Mouse (Mus musculus): Measurements from ENCODE around the gene Adcy1. TPM values are rescaled to one million over a fixed set of nuclear protein-coding genes. Genes with fewer than 3 reads are reported as not detected.

The Adcy1 gene
- polyA plus RNA-seq, 1 experiment from 2014 or later = 0.65 TPM

DNA sequence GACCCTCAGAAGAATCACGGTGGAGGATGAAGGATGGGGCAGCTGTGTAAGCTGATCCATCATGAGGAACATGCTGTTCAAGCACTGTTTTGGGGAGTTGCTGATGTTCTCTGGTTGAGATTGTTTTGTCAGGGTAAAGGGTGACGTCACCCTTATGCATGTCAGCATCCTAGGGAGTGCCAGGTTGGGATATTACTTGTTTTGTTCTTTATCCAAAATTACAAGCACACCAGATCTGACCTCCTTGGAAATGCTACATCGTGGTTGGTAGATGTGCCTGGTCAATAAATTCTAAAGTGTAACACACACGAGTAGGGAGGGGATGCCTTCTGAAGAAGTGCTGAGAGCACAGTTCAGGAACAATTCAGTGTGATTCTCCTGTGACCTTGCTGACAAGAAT is 93.1 kb downstream of the Adcy1 start:
- Histone ChIP-seq H3K27ac (ENCODE audit: low read length) (no peak overlapping the region), H3K4me2 (ENCODE audit: low read depth, low read length) (no peak overlapping the region), H3K27me3 (ENCODE audit: control insufficient read depth, insufficient read depth, low read depth, low read length) (no peaks in the 10 kb centered on the region), H3K9me3 (ENCODE audit: control insufficient read depth, low read length) (no peaks in the 10 kb centered on the region), H3K4me1 (replicated peaks; ENCODE audit: control insufficient read depth, insufficient read depth, low read length) (peaks cover 13% of the 10 kb centered on the region), H3K36me3 (ENCODE audit: control insufficient read depth, insufficient read depth, low read length) (no peaks in the 10 kb centered on the region), H3K9ac (ENCODE audit: low read length) (no peak overlapping the region), H3K4me3 (ENCODE audit: low read length) (no peak overlapping the region)
- 35% methylated on average over 4 of the region's 4 CpGs for WGBS
- no peak for ATAC-seq (ENCODE audit: low read depth)

DNA sequence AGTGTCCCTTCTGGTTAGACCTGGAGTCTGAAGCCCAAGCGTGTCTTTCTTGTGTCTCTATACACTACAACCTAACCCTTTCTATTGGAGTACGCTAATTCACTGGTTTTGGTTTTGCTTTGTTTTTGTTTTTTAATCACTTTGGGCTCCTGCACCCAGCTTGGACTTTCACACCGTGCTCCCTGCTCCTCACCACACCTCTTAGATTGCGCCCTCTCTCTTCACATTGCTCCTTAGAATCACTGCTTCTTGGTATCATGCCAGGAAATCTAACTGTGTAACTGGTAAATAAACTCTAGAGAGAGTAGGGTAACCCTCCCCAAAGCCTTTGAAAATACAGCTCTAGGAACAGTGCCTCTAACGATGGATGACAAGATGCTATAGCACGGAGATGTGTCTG is 94.9 kb downstream of the Adcy1 start:
- H3K4me3 ChIP-seq (ENCODE audit: low read length) = no peak overlapping the region
- no peak overlapping the region for H3K27ac ChIP-seq (ENCODE audit: low read length)
- H3K27me3 ChIP-seq (ENCODE audit: control insufficient read depth, insufficient read depth, low read depth, low read length) = no peaks in the 10 kb centered on the region
- H3K4me1 ChIP-seq (replicated peaks; ENCODE audit: control insufficient read depth, insufficient read depth, low read length) = peaks cover 13% of the 10 kb centered on the region
- no peak for ATAC-seq (ENCODE audit: low read depth)
- no peaks in the 10 kb centered on the region for H3K36me3 ChIP-seq (ENCODE audit: control insufficient read depth, insufficient read depth, low read length)
- H3K9ac ChIP-seq (ENCODE audit: low read length) = no peak overlapping the region
- no peaks in the 10 kb centered on the region for H3K9me3 ChIP-seq (ENCODE audit: control insufficient read depth, low read length)
- H3K4me2 ChIP-seq (ENCODE audit: low read depth, low read length) = no peak overlapping the region
- WGBS = 65% methylated on average over 6 of the region's 6 CpGs

DNA sequence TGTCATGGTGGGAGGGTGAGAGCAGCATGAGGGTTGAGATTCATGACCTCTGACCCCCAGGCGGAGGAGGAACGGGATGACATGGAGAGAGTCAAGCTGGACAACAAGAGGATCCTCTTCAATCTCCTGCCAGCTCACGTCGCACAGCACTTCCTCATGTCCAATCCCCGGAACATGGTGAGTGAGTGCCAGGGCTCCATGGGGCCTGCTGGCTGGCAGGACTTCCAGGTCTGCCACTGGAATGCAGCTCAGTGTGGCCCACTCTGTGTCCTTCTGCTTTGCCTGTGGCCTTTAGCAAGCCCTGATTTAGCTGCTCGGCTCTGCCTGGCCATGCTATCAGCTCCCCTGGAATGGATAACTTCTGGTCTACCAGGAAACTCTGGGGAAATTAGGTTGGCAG is 96.9 kb downstream of the Adcy1 start:
- Histone ChIP-seq H3K27me3 (ENCODE audit: control insufficient read depth, insufficient read depth, low read depth, low read length) (no peaks in the 10 kb centered on the region), H3K9me3 (ENCODE audit: control insufficient read depth, low read length) (no peaks in the 10 kb centered on the region), H3K36me3 (ENCODE audit: control insufficient read depth, insufficient read depth, low read length) (no peaks in the 10 kb centered on the region), H3K27ac (ENCODE audit: low read length) (peak overlapping the region; percentile 7; the same call in 1 of the 2 replicates), H3K4me1 (replicated peaks; ENCODE audit: control insufficient read depth, insufficient read depth, low read length) (peaks cover 13% of the 10 kb centered on the region), H3K9ac (ENCODE audit: low read length) (no peak overlapping the region), H3K4me2 (ENCODE audit: low read depth, low read length) (no peak overlapping the region), H3K4me3 (ENCODE audit: low read length) (no peak overlapping the region)
- WGBS = 34% methylated on average over 6 of the region's 6 CpGs
- ATAC-seq (ENCODE audit: low read depth) = peak; percentile 8

DNA sequence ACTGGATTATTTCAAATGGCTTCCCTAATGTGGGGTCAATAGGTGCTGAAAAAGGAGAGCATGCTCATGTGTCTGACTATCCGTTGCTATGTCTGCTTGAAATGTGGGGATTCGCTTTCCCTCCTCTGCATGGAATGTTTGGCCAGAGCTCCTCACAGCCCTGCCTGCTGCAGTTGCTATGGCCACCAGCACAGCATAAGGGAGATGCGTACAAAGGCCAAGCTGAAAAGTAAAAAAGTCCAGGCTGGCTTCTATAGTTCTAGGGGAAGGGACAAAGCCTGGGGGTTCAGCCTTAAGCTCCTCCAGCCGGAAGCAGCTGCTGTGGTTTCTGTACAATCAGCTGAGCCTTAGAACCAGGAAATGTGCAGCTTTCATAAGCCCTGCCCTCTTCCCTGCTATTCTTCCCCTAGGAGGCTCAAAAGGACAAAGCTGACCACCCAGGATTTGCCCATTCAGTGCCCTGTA is 97.4 kb downstream of the Adcy1 start:
- Histone ChIP-seq H3K4me2 (ENCODE audit: low read depth, low read length) (no peak overlapping the region), H3K36me3 (ENCODE audit: control insufficient read depth, insufficient read depth, low read length) (no peaks in the 10 kb centered on the region), H3K4me1 (replicated peaks; ENCODE audit: control insufficient read depth, insufficient read depth, low read length) (peaks cover 13% of the 10 kb centered on the region), H3K9ac (ENCODE audit: low read length) (no peak overlapping the region), H3K27me3 (ENCODE audit: control insufficient read depth, insufficient read depth, low read depth, low read length) (no peaks in the 10 kb centered on the region), H3K9me3 (ENCODE audit: control insufficient read depth, low read length) (no peaks in the 10 kb centered on the region), H3K4me3 (ENCODE audit: low read length) (no peak overlapping the region), H3K27ac (ENCODE audit: low read length) (peak overlapping the region; percentile 7)
- ATAC-seq (ENCODE audit: low read depth) = peak; percentile 82
- WGBS = 26% methylated on average over 4 of the region's 4 CpGs

- no peaks in the 10 kb centered on the region for H3K27me3 ChIP-seq (ENCODE audit: control insufficient read depth, insufficient read depth, low read depth, low read length)
- WGBS = 69% methylated on average over 8 of the region's 8 CpGs
- no peak overlapping the region for H3K9ac ChIP-seq (ENCODE audit: low read length)
- H3K27ac ChIP-seq (ENCODE audit: low read length) = no peak overlapping the region
- H3K9me3 ChIP-seq (ENCODE audit: control insufficient read depth, low read length) = no peaks in the 10 kb centered on the region
- no peaks in the 10 kb centered on the region for H3K36me3 ChIP-seq (ENCODE audit: control insufficient read depth, insufficient read depth, low read length)
- no peak overlapping the region for H3K4me3 ChIP-seq (ENCODE audit: low read length)
- peak; percentile 27 for ATAC-seq (ENCODE audit: low read depth)
- H3K4me2 ChIP-seq (ENCODE audit: low read depth, low read length) = no peak overlapping the region
- peaks cover 13% of the 10 kb centered on the region for H3K4me1 ChIP-seq (replicated peaks; ENCODE audit: control insufficient read depth, insufficient read depth, low read length)
Observed at GRCm38 (mm10) chr11:7161502-7162174, 98.3 kb downstream of the Adcy1 start.

GRCm38 (mm10) chr11:7164416-7164815 is 101.1 kb downstream of the Adcy1 start:
- ATAC-seq (ENCODE audit: low read depth) = no peak
- peaks cover 13% of the 10 kb centered on the region for H3K4me1 ChIP-seq (replicated peaks; ENCODE audit: control insufficient read depth, insufficient read depth, low read length)
- H3K36me3 ChIP-seq (ENCODE audit: control insufficient read depth, insufficient read depth, low read length) = no peaks in the 10 kb centered on the region
- no peaks in the 10 kb centered on the region for H3K27me3 ChIP-seq (ENCODE audit: control insufficient read depth, insufficient read depth, low read depth, low read length)
- no peak overlapping the region for H3K4me2 ChIP-seq (ENCODE audit: low read depth, low read length)
- no peak overlapping the region for H3K27ac ChIP-seq (ENCODE audit: low read length)
- 74% methylated on average over 4 of the region's 4 CpGs for WGBS
- H3K4me3 ChIP-seq (ENCODE audit: low read length) = no peak overlapping the region
- H3K9me3 ChIP-seq (ENCODE audit: control insufficient read depth, low read length) = no peaks in the 10 kb centered on the region
- no peak overlapping the region for H3K9ac ChIP-seq (ENCODE audit: low read length)

GRCm38 (mm10) chr11:7169645-7170044 is 106.4 kb downstream of the Adcy1 start:
- no peak for ATAC-seq (ENCODE audit: low read depth)
- Histone ChIP-seq H3K4me2 (ENCODE audit: low read depth, low read length) (no peak overlapping the region), H3K9ac (ENCODE audit: low read length) (no peak overlapping the region), H3K4me3 (ENCODE audit: low read length) (no peak overlapping the region), H3K27ac (ENCODE audit: low read length) (no peak overlapping the region), H3K4me1 (replicated peaks; ENCODE audit: control insufficient read depth, insufficient read depth, low read length) (0 out of 2 replicates have a peak, but pooled peaks cover 6% of the 10 kb centered on the region), H3K9me3 (ENCODE audit: control insufficient read depth, low read length) (no peaks in the 10 kb centered on the region), H3K36me3 (ENCODE audit: control insufficient read depth, insufficient read depth, low read length) (no peaks in the 10 kb centered on the region), H3K27me3 (ENCODE audit: control insufficient read depth, insufficient read depth, low read depth, low read length) (no peaks in the 10 kb centered on the region)
- 100% methylated on average over 1 of the region's 1 CpGs for WGBS

DNA sequence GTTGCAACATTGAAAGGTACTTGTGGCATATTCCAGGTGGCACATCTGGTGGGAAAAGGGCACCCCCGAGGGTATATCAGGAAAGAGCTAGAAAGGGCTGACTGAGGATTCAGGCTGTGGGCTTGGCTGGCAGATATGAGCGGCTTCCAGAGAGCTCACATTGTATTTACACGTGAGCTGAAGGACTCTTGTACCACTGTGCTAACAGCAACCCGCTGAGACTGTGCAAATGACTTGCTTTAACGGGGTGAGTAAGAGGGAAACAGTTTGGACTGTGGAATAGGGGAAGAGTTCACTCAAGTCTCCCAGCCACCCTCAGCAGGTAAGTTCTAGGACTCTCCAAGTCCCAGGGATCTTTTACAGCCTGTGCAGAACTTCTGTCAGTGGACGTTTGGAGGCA is 110.4 kb downstream of the Adcy1 start:
- Histone ChIP-seq H3K4me2 (ENCODE audit: low read depth, low read length) (no peak overlapping the region), H3K4me1 (replicated peaks; ENCODE audit: control insufficient read depth, insufficient read depth, low read length) (peaks cover 10% of the 10 kb centered on the region; the same call in 1 of the 2 replicates), H3K9ac (ENCODE audit: low read length) (no peak overlapping the region), H3K27ac (ENCODE audit: low read length) (peak overlapping the region; percentile 72), H3K27me3 (ENCODE audit: control insufficient read depth, insufficient read depth, low read depth, low read length) (no peaks in the 10 kb centered on the region), H3K9me3 (ENCODE audit: control insufficient read depth, low read length) (no peaks in the 10 kb centered on the region), H3K36me3 (ENCODE audit: control insufficient read depth, insufficient read depth, low read length) (no peaks in the 10 kb centered on the region), H3K4me3 (ENCODE audit: low read length) (no peak overlapping the region)
- peak; percentile 88 for ATAC-seq (ENCODE audit: low read depth)
- WGBS = 50% methylated on average over 6 of the region's 6 CpGs

- WGBS = 55% methylated on average over 4 of the region's 4 CpGs
- Histone ChIP-seq H3K4me3 (ENCODE audit: low read length) (no peak overlapping the region), H3K4me2 (ENCODE audit: low read depth, low read length) (no peak overlapping the region), H3K9me3 (ENCODE audit: control insufficient read depth, low read length) (no peaks in the 10 kb centered on the region), H3K27ac (ENCODE audit: low read length) (0 out of 2 replicates have a peak overlapping the region, but pooled peaks have one; percentile 16), H3K36me3 (ENCODE audit: control insufficient read depth, insufficient read depth, low read length) (no peaks in the 10 kb centered on the region), H3K4me1 (replicated peaks; ENCODE audit: control insufficient read depth, insufficient read depth, low read length) (peaks cover 4% of the 10 kb centered on the region; the same call in 1 of the 2 replicates), H3K27me3 (ENCODE audit: control insufficient read depth, insufficient read depth, low read depth, low read length) (no peaks in the 10 kb centered on the region), H3K9ac (ENCODE audit: low read length) (no peak overlapping the region)
- ATAC-seq (ENCODE audit: low read depth) = peak; percentile 77
Observed at GRCm38 (mm10) chr11:7178724-7179123, 115.4 kb downstream of the Adcy1 start.

Measured in lung, embryonic 16.5 days (tissue).